Mouse (Mus musculus): ENCODE measurements around the gene Cenpe. TPM values are rescaled to one million over a fixed set of nuclear protein-coding genes. Genes with fewer than 3 reads are reported as not detected.

The Cenpe gene
- polyA plus RNA-seq, 1 experiment from 2014 or later, result 30.8 TPM

DNA sequence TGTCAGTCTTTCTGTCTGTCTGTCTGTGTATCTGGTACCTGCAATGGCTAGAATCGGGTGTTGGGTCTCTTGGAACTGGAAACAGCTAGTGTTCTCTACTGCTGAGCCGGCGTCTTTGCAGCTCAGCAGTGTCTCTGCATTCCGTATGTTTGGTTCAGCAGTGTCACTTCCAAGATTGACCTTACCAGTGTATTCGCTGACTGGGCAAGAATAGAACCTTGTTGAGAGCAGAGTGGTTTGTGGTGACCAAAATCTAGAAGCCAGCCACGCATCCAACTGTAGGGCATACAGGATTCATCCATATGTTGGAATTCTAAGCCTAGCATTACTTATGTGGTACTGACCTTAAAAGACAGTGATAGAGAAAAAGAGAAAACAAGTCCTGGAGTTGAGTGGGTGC lies 39.5 kb downstream of the Cenpe start:
- H3K4me1 ChIP-seq, result no peaks in the 10 kb centered on the region
- H3K36me3 ChIP-seq, result peaks cover 74% of the 10 kb centered on the region
- no peak overlapping the region for H3K4me3 ChIP-seq
- H3K27ac ChIP-seq, result no peak overlapping the region
- no peak for ATAC-seq (ENCODE audit: low FRiP score, low read depth)
- H3K27me3 ChIP-seq, result no peaks in the 10 kb centered on the region
- H3K4me2 ChIP-seq (replicated peaks), result no peak overlapping the region
- no peak overlapping the region for H3K9ac ChIP-seq
- no peaks in the 10 kb centered on the region for H3K9me3 ChIP-seq
- WGBS, result 94% methylated on average over 6 of the region's 6 CpGs

DNA sequence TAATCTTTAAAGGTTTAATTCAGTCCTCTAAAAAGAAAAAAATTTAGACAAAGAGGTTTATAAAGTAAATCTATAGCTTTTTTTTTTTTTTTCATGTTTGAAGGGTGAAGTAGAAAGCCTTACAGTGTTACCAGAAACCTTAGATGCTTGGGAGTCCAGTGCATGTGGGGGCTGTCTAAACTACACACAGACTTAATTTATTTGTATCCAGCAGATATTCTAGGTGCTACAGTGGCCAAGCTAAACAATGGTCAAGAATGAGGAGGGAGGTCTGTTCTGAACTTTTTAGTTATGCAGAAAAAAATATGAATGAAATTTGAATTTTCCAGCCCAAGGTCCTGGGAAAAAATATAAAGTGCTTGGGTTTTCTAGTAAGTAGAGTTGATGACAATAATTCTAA lies 42.4 kb downstream of the Cenpe start:
- no peak overlapping the region for H3K27ac ChIP-seq
- no peaks in the 10 kb centered on the region for H3K27me3 ChIP-seq
- no peaks in the 10 kb centered on the region for H3K4me1 ChIP-seq
- H3K9ac ChIP-seq, result no peak overlapping the region
- peaks cover 76% of the 10 kb centered on the region for H3K36me3 ChIP-seq
- H3K9me3 ChIP-seq, result no peaks in the 10 kb centered on the region
- H3K4me3 ChIP-seq, result no peak overlapping the region
- H3K4me2 ChIP-seq (replicated peaks), result no peak overlapping the region
- no peak for ATAC-seq (ENCODE audit: low FRiP score, low read depth)

DNA sequence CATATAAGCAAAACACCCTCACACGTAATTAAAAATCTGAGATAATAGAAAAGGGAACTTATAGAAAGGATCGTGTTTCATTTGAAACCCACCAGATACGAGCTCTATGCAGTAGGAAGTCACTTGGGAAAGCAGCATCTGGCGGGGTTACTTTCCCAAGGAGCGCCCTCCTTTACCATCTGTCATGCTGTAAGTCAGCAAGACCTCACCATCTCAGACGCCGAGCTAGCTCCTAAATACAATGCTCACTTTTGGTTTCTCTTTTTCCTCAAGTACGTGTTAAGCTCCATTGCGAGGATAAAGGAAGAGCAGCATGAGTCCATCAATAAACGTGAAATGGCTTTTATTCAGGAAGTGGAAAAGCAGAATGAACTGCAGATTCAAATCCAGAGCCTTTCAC lies 46.6 kb downstream of the Cenpe start:
- no peak overlapping the region for H3K9ac ChIP-seq
- H3K4me2 ChIP-seq (replicated peaks), result no peak overlapping the region
- H3K4me3 ChIP-seq, result no peak overlapping the region
- H3K27me3 ChIP-seq, result no peaks in the 10 kb centered on the region
- no peaks in the 10 kb centered on the region for H3K9me3 ChIP-seq
- ATAC-seq (ENCODE audit: low FRiP score, low read depth), result no peak
- peaks cover 84% of the 10 kb centered on the region for H3K36me3 ChIP-seq
- no peak overlapping the region for H3K27ac ChIP-seq
- WGBS, result 90% methylated on average over 10 of the region's 10 CpGs
- no peaks in the 10 kb centered on the region for H3K4me1 ChIP-seq

DNA sequence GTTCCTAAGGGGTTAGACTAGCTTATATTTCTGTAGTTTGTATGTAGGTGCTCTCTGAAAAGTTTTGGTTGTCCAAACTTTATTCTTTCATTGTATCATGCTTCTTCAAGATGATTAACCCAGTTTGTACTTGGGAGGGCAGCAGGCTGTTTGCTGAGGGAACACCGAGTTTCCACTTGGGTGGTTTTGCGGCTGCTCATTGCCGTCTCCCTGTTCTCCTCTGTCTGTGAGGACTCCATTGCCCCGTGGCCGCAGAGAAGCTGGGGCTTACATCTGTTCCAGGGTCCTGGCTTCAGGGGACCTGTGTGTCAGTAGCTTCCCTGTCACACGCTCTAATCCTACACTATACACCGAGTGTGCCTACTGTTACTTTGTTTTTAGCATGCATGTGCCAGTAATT lies 47.9 kb downstream of the Cenpe start:
- Histone ChIP-seq H3K36me3 (peaks cover 89% of the 10 kb centered on the region), H3K27me3 (no peaks in the 10 kb centered on the region), H3K4me3 (no peak overlapping the region), H3K27ac (no peak overlapping the region), H3K9ac (no peak overlapping the region), H3K9me3 (no peaks in the 10 kb centered on the region), H3K4me2 (replicated peaks) (no peak overlapping the region), H3K4me1 (no peaks in the 10 kb centered on the region)
- ATAC-seq (ENCODE audit: low FRiP score, low read depth), result no peak
- 94% methylated on average over 7 of the region's 7 CpGs for WGBS

DNA sequence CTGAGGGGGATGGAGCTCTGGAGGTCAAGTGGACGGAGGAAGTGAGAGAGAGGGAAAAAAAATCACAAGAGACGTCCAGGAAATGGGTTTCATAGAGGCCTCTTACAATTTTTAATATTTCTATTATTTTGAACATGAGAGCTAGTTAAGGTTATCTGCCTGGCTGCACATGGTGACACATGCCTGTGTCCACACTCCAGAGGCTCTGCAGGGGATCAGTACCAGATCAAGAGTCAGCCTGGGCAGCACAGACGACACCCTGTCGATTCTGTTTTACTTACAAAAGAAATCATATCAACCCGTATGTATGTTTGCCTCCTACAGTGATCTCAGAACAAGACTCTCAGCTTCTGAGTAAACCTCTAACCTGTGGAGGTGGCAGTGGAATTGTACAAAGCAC lies 56.3 kb downstream of the Cenpe start:
- Histone ChIP-seq H3K9ac (no peak overlapping the region), H3K36me3 (peaks cover 83% of the 10 kb centered on the region), H3K27me3 (no peaks in the 10 kb centered on the region), H3K4me2 (replicated peaks) (no peak overlapping the region), H3K4me1 (no peaks in the 10 kb centered on the region), H3K9me3 (no peaks in the 10 kb centered on the region), H3K4me3 (no peak overlapping the region), H3K27ac (no peak overlapping the region)
- WGBS, result 85% methylated on average over 5 of the region's 5 CpGs
- no peak for ATAC-seq (ENCODE audit: low FRiP score, low read depth)

DNA sequence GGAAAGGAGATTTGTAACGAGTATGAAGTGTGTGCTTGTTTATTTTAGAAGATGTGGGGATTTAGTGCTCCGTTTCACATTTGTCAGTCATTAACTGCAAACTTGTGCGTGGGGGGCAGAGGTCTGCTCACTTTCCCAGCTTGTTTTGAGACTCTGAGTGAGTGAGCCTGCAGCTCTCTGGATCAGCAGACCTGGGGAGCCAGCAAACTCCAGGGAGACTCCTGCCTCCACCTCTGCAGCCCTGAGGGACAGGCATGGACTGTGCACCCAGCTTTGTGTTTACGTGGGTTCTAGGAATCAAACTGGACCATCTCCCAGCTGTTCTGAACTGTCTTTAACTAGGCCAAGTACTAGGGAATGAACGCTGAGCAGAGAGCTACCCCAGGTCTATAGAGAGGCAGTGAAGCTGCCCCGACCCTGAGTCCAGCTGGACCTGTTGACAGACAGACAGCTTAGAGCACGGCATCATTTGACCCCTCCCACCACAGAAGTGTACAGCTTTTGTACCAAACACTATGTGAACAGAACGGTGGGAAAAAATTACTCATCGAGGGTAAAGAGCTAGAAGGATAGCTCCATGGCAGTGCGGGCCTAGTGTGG lies 57.2 kb downstream of the Cenpe start:
- Histone ChIP-seq H3K4me1 (no peaks in the 10 kb centered on the region), H3K9ac (no peak overlapping the region), H3K27ac (no peak overlapping the region), H3K4me2 (replicated peaks) (no peak overlapping the region), H3K36me3 (peaks cover 81% of the 10 kb centered on the region), H3K9me3 (no peaks in the 10 kb centered on the region), H3K27me3 (no peaks in the 10 kb centered on the region), H3K4me3 (no peak overlapping the region)
- 91% methylated on average over 10 of the region's 10 CpGs for WGBS
- no peak for ATAC-seq (ENCODE audit: low FRiP score, low read depth)

DNA sequence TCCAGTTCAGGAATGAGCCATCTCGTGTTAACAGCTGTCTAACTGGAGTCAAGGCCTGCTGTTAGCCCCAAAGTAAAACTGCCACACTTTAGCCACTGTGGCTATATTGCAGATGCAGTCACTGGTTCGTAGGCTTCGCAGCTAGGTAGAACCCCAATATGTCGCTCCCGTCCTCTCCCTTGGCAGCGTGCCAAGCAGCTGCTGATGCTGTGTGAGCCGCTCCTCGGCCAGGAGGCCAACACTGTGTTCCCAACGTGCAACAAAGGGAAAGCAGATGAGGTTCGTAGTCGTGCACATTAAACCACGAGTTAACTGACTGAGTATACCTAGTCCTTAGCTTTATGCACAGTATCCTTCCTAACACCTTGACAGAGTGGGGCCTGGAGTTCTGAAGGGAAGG lies 60.3 kb downstream of the Cenpe start:
- Histone ChIP-seq H3K36me3 (peaks cover 58% of the 10 kb centered on the region), H3K27me3 (no peaks in the 10 kb centered on the region), H3K27ac (no peak overlapping the region), H3K4me3 (no peak overlapping the region), H3K9ac (no peak overlapping the region), H3K4me1 (no peaks in the 10 kb centered on the region), H3K9me3 (no peaks in the 10 kb centered on the region), H3K4me2 (replicated peaks) (no peak overlapping the region)
- 65% methylated on average over 12 of the region's 12 CpGs for WGBS
- peak; percentile 68; the same call in 1 of the 2 replicates for ATAC-seq (ENCODE audit: low FRiP score, low read depth)

DNA sequence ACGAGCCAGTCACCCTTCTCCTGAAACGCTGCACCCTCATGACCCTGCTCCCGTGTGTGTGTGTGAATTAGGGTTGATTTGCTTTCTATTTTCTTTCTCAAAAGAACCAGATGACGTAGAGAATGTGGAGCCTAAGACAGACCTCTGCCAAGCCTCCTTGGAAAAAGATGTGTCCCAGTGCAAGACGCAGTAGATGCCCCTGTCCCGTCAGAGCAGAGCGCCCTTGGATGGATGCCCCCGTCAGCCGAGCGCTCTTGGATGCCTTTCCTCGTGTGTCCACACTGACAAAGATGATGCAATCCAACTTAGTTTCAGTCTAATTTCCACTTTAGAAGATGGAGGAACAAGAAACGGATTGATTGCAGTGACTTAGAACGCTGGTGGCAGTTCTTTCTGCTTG lies 60.7 kb downstream of the Cenpe start:
- H3K4me1 ChIP-seq, result no peaks in the 10 kb centered on the region
- H3K27ac ChIP-seq, result no peak overlapping the region
- no peak overlapping the region for H3K4me2 ChIP-seq (replicated peaks)
- 91% methylated on average over 13 of the region's 13 CpGs for WGBS
- no peak for ATAC-seq (ENCODE audit: low FRiP score, low read depth)
- H3K36me3 ChIP-seq, result peaks cover 55% of the 10 kb centered on the region
- no peaks in the 10 kb centered on the region for H3K27me3 ChIP-seq
- H3K9me3 ChIP-seq, result no peaks in the 10 kb centered on the region
- no peak overlapping the region for H3K9ac ChIP-seq
- no peak overlapping the region for H3K4me3 ChIP-seq

DNA sequence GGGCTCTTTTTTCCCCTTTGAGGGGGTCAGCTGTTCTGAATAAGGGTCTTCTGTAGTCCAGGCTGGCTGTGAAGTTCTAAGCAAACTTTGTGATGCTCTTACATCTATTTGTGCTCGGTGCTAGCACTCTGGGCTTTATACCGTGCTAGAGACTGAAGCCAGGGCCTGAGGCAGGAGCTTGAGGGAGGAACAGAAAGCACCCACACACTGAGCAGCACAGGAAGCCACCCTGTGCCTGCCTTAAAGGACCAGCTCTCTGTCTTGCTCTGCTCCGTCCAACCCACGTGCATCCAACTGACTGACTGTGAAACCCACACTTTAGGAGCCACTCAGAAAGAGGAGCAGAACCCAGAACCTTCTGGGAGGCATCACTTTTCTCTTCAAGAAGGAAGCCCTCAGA lies 67.8 kb downstream of the Cenpe start:
- Histone ChIP-seq H3K4me2 (replicated peaks) (no peak overlapping the region), H3K9ac (no peak overlapping the region), H3K9me3 (no peaks in the 10 kb centered on the region), H3K36me3 (no peaks in the 10 kb centered on the region), H3K4me3 (no peak overlapping the region), H3K4me1 (peaks cover 2% of the 10 kb centered on the region; the same call in 1 of the 2 replicates), H3K27me3 (no peaks in the 10 kb centered on the region), H3K27ac (no peak overlapping the region)
- no peak for ATAC-seq (ENCODE audit: low FRiP score, low read depth)
- 70% methylated on average over 4 of the region's 4 CpGs for WGBS

DNA sequence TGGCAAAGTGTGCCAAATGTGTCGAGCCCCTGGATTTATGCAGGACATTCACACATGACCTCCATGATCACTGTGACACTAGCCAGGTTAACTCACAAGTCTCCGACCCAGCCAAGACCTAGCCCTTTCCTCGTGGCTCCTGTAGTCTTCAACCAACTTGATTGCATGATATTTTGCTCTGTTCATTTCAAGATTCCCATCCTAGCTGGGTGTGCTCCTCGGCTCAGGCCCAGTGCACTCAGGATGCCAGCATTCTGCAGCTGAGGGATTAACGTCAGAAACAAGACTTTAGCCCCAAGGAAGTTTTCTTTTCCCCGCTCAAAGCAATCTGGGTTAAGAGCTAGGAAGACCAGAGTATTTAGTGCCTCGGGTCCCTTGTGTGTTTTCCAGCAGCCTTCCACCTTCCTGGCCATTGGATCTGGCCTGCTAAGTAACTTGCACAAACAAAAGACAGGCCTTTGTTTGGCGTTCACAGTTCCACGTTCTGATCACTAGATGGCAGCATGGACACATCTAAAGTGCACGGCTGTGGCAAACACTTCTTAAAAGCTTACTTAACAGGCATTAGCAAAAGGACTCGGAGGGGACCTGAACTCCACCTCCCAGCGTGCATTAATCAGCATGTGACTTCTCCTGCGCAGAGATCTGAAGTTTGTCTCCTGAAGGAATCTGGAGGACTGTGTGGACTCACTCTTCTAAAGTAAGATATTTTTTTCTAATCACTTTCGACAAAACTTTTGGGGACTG lies 68.5 kb downstream of the Cenpe start, which contains the start of gene Bdh2:
Gene Bdh2 (plus strand): TSS at position 553 of the 747 bp plus-strand sequence.
- Histone ChIP-seq H3K9ac (0 out of 2 replicates have a peak within 1 kb of the TSS, but pooled peaks have one; percentile 51), H3K4me2 (replicated peaks) (peak within 1 kb of the TSS; percentile 54), H3K9me3 (no peaks in the 10 kb centered on the region), H3K27me3 (no peaks in the 10 kb centered on the region), H3K4me1 (peaks cover 2% of the 10 kb centered on the region; the same call in 1 of the 2 replicates), H3K27ac (no peak within 1 kb of the TSS), H3K4me3 (peak within 1 kb of the TSS; percentile 32), H3K36me3 (no peaks in the 10 kb centered on the region)
- peak; percentile 89 for ATAC-seq (ENCODE audit: low FRiP score, low read depth)
- 23% methylated on average over 14 of the region's 14 CpGs for WGBS

DNA sequence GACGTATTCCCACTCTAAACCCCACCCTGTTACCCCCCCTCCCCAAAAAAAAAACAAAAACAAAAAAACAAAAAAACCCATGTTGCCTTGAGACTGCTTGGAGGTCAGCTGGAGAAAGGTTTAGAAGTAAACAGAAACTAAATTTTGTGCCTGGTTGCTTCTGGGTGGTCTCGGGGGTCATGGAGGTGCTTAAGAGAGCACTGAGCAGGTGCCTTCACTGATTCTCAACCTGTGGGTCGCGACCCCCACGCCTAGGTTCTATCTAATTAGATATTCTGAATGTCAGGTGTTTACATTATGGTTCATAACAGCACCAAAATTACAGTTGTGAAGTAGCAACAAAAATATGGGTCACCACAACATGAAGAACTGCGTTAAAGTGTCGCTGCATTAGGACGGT lies 69.4 kb downstream of the Cenpe start:
- Histone ChIP-seq H3K4me2 (replicated peaks) (peak overlapping the region; percentile 54), H3K9me3 (no peaks in the 10 kb centered on the region), H3K36me3 (no peaks in the 10 kb centered on the region), H3K4me1 (peaks cover 2% of the 10 kb centered on the region; the same call in 1 of the 2 replicates), H3K27me3 (no peaks in the 10 kb centered on the region), H3K27ac (no peak overlapping the region), H3K9ac (no peak overlapping the region), H3K4me3 (no peak overlapping the region)
- no peak for ATAC-seq (ENCODE audit: low FRiP score, low read depth)
- WGBS, result 78% methylated on average over 8 of the region's 8 CpGs

DNA sequence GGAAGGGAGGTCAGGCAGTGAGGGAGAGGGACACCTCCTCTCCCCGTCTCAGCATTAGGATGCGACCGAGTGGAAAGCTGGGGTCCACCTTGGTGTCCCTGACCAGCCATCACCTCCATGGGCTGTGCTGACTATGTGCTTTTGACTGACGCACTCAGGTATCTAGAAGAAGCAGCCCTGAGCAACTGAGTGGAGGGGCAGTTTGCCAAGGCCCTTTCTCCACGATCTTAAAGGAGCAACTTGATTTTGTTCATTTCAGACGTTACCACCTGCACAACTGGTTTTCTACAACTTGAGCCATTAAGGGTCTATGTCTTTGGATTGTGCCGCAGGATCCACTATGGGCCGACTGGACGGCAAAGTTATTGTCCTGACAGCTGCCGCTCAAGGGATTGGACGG lies 72.9 kb downstream of the Cenpe start:
- no peak for ATAC-seq (ENCODE audit: low FRiP score, low read depth)
- Histone ChIP-seq H3K36me3 (no peaks in the 10 kb centered on the region), H3K9me3 (no peaks in the 10 kb centered on the region), H3K27ac (no peak overlapping the region), H3K4me1 (peaks cover 2% of the 10 kb centered on the region; the same call in 1 of the 2 replicates), H3K9ac (no peak overlapping the region), H3K4me3 (no peak overlapping the region), H3K27me3 (no peaks in the 10 kb centered on the region), H3K4me2 (replicated peaks) (no peak overlapping the region)
- 88% methylated on average over 11 of the region's 11 CpGs for WGBS

Measured in limb, embryonic 13.5 days (tissue).